In genomic region chr5:150702714-150703113, GRCm38 (mm10) we compare ENCODE assay signal across 8 mouse cellular contexts. TPM values are rescaled to one million over a fixed set of nuclear protein-coding genes. Genes with fewer than 3 reads are reported as not detected.
DNase-seq lines count a peak whose midpoint lies in the region; ATAC-seq and TF ChIP-seq lines count a peak whose summit lies in the region.

No protein-coding gene starts in this region.

- no peaks in the 10 kb centered on the region for H3K36me3 ChIP-seq in heart, adult 2 months (ENCODE audit: control insufficient read depth, insufficient read depth, low read length)
- H3K36me3 ChIP-seq in neural tube, embryonic 15.5 days: no peaks in the 10 kb centered on the region

- H3K27ac ChIP-seq in heart, adult 2 months: no peak overlapping the region
- H3K27ac ChIP-seq in neural tube, embryonic 15.5 days (replicated peaks): no peak overlapping the region

- DNase-seq in heart, adult 2 months: peak in 1 of 2 experiments; percentile 19
- no peak for DNase-seq in heart, postnatal 25 days (ENCODE audit: low spot score)
- DNase-seq in urinary bladder, postnatal 25 days (ENCODE audit: low spot score): peak; percentile 22
- DNase-seq in urinary bladder, postnatal 10 days (ENCODE audit: low spot score): no peak
- DNase-seq in cerebellum, adult 9-10 months: peak; percentile 82
- peak; percentile 57 to 75 for DNase-seq in kidney, postnatal 36 days

- H3K4me3 ChIP-seq in heart, adult 2 months: no peak overlapping the region
- no peak overlapping the region for H3K4me3 ChIP-seq in neural tube, embryonic 15.5 days (replicated peaks)

- peaks cover under 1% of the 10 kb centered on the region; the same call in 1 of the 2 replicates for H3K4me1 ChIP-seq in heart, adult 2 months (ENCODE audit: control insufficient read depth, insufficient read depth, low read length)
- 0 out of 2 replicates have a peak, but pooled peaks cover 4% of the 10 kb centered on the region for H3K4me1 ChIP-seq in neural tube, embryonic 15.5 days

- H3K79me2 ChIP-seq in heart, adult 2 months (replicated peaks; ENCODE audit: control insufficient read depth, insufficient read depth, low read length): peaks cover 4% of the 10 kb centered on the region

- intact Hi-C loops in heart, adult 2 months (cut with DNase I): loop anchor here (1.0 kb wide), 1 partner anchor 28 kb away; no protein-coding TSS in a partner anchor
- intact Hi-C loops in heart, postnatal 25 days (cut with DNase I): no loop called here

- H3K9me3 ChIP-seq in neural tube, embryonic 15.5 days (replicated peaks): no peaks in the 10 kb centered on the region

- no peak for TF ChIP-seq POLR2A in heart, adult 2 months (IDR thresholded peaks at IDR 0.05; ENCODE audit: insufficient read depth, low read depth, low read length)

- H3K4me2 ChIP-seq in neural tube, embryonic 15.5 days: no peak overlapping the region

- 34% methylated on average over 2 of the region's 2 CpGs for WGBS in heart, adult 2 months
- WGBS in neural tube, embryonic 15.5 days: 41% methylated on average over 2 of the region's 2 CpGs

- peak; percentile 56 for ATAC-seq in neutrophil, adult 5-6 weeks (ENCODE audit: extremely low read depth, insufficient number of reproducible peaks, low FRiP score, poor library complexity, severe bottlenecking)
- ATAC-seq in neural tube, embryonic 15.5 days (ENCODE audit: low FRiP score): no peak

- peak; percentile 89 for TF ChIP-seq CTCF in heart, adult 2 months (IDR thresholded peaks at IDR 0.05)

- no peaks in the 10 kb centered on the region for H3K27me3 ChIP-seq in heart, adult 2 months (ENCODE audit: control insufficient read depth, insufficient read depth, low read length)
- no peaks in the 10 kb centered on the region for H3K27me3 ChIP-seq in neural tube, embryonic 15.5 days (replicated peaks)

- TF ChIP-seq EP300 in heart, adult 2 months (IDR thresholded peaks at IDR 0.05; ENCODE audit: insufficient read depth, low read depth, low read length): no peak

- no peak overlapping the region for H3K9ac ChIP-seq in heart, adult 2 months (ENCODE audit: low read depth, low read length)
- H3K9ac ChIP-seq in neural tube, embryonic 15.5 days (replicated peaks): no peak overlapping the region

RNA-seq across cellular contexts. Expression of gene Pds5b, which starts 29.2 kb away (rescaled TPM):
- total RNA-seq in heart, adult 2 months (2021): 10 to 100 TPM; 15.6 to 16.1 TPM
- 3.7 and 9.7 TPM in 2 replicates for polyA plus RNA-seq in heart, adult 2 months (2012; rRNA removed)
- total RNA-seq in heart, postnatal 25 days (2021): 10 to 100 TPM; 15.7 to 18.0 TPM
- total RNA-seq in neutrophil, adult 5-6 weeks (2017): 34.8 and 38.2 TPM in 2 replicates
- polyA plus RNA-seq in neural tube, embryonic 15.5 days (2015; fragmentation: Nextera tagmentation; extraction: Ambion mirVana): 29.1 and 36.8 TPM in 2 replicates

RNA-seq across cellular contexts. Expression of gene N4bp2l2, which starts 36.7 kb away (rescaled TPM):
- 10 to 100 TPM; 39.6 to 40.4 TPM for total RNA-seq in heart, adult 2 months (2021)
- 7.1 and 13.1 TPM in 2 replicates for polyA plus RNA-seq in heart, adult 2 months (2012; rRNA removed)
- 10 to 100 TPM; 41.8 to 44.1 TPM for total RNA-seq in heart, postnatal 25 days (2021)
- total RNA-seq in neutrophil, adult 5-6 weeks (2017): 162 and 165 TPM in 2 replicates
- 30.7 and 33.0 TPM in 2 replicates for polyA plus RNA-seq in neural tube, embryonic 15.5 days (2015; fragmentation: Nextera tagmentation; extraction: Ambion mirVana)

Comparison
In these comparisons a context has a peak if more than half of its experiments do, and no peak if none do; other contexts are left out.
1. DNase-seq: peak in urinary bladder, postnatal 25 days (single experiment), cerebellum, adult 9-10 months (single experiment) and kidney, postnatal 36 days (2 of 2); none in heart, postnatal 25 days (single experiment) and urinary bladder, postnatal 10 days (single experiment).